Mouse (Mus musculus) frontal cortex, postnatal 10 days (tissue): Measurements from ENCODE around the gene Kctd3.

Experiments
- DNase-seq, 2 experiments: peaks; one replicate each; pipeline ENCODE4 v3.0.0; 2022; ENCODE audit warnings: low spot score in 2 of 2, mixed read lengths in 1 of 2

The Kctd3 gene

DNA sequence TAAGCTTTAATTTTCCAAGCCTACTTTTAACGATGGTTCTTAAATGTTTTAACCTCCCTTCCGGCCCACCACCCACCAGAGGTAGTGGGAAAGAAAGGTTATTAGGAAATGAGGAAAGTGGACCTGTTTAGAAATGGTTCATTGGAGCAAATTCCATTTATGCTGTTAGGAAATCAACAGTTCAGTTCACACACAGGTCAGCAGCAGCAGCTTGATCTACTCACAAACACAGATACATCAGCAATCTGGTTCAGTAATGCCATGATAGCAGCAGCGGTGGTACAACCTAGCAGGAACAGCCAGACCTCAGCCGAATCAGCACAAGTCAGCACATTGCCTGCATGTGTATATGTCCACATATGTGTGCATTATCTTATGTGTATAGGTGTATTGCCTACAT, 3.0 kb upstream of the Kctd3 start:
- no peak for DNase-seq

DNA sequence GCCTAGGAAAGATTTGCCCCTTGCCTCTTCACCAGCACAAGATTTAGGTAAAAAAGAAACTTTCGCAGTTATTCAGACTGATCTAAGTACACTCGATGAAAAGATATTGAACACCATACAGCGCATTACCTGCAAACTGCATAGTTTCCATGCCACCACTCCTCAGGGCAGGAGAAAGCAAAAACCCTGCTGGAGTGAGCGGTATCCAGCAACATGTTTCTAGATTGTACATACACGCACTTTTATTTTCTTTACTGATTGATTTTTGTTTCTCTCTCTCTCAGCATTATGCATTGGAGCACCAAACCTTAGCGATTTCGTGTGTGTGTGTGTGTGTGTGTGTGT, 311 bp upstream of the Kctd3 start:
- DNase-seq = no peak

DNA sequence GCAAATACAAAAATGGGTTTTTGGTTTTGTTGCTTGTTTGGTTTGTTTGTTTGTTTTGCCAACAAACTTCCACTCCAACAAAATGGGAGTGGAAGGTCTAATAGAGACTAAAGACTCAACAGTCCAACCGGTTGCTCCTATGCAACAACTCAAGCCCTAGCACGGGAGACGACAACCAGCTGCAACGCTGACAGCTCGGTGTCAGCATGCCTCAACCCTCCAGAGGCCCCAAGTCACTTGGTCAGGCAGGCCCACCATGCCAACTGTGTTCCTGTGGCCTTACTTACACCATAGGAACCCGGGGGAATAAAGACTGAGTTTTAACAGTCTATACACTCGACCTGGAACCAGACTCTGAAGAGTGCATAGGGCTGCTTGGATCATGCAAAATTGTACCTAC, 815 bp downstream of the Kctd3 start:
- no peak for DNase-seq

DNA sequence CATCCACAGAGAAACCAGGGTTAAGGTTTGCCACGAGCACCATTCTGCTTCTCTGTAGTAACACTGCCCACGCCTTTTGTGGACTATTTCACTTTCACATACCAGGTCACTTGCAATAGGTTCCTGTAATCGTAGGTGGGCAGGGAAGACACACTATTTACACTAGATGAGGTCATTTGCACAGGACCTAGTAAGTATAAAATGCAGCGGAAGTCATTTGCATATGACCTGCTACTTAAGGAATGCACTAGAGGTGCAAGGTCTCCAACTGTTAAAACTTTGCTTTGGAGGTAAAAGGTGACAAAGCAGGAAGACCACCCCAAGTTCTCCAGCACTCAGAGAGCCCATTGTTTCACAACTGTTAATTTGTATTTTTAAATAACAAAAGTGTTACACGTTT, 1.4 kb downstream of the Kctd3 start:
- DNase-seq = no peak

DNA sequence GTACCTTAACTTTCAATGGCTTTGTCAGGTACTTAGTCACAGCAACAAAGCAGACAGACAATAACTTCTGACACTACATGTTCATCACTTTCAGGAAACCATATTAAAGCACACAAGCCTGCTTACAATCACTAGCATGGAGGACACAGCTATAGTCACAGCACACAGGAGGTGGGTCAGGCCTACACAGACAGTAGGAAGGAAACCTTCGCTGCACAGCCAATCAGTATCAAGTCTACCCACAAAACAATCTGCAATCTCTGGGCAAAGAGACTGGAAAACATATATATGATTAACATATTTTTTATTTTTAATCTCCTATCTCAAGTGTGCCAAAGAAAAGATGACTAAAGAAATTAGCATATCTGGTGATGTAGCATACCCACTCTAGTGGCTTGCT, 2.9 kb downstream of the Kctd3 start:
- no peak for DNase-seq

DNA sequence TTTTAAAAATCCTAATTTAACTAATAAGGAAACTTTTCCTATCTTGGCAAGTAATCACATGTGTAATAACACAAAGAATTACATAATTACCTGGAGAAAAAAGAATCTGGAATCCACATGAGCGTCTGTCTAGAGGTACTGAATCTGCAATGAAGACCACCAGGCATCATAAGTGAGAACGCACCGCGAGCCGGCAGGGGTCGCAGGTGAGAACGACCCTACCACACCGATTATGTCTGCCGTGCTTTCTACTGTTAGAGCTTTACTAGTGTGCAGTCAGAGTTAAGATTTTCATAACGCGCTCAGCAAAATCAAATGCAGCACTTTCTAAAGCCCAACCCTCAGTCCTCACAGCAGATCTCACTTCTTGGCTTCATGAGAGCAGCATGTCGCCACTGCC, 5.8 kb downstream of the Kctd3 start:
- no peak for DNase-seq

DNA sequence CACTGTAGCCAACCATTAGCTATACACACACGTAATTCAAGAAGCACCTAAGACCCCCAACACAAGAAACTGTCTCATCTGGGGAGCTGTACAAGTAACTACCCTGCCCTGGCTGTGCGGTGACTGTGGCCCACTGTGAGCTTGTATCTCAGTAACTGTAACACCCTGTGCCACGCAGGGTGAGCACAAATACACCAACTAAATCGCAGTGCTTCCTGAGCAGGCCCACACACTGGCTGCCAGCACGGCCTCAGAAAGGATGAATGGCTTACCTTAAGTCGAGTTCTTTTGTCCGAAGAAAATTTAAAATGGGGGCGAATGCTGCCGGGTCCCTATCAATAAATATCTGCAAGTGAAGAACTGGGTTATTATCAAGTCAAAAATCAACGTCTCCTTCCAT, 7.7 kb downstream of the Kctd3 start:
- no peak for DNase-seq

DNA sequence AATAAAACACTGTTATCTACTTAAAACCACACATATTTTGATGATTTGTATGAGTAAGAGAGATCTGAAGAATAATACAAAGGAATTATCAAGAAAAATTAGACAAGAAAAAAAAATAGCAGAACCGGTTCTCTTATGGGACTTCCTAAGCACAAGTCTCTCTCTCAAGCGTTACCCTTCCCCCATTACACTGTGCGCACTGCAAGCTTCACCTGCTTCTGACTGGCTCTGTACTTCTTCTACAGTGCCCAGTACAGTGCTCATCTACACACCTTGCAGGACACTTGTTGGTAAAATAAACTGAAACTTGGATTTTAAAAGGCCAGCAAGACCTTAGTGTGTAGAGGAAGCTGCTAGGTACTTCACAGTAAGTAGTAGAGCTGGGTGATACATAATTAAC, 9.7 kb downstream of the Kctd3 start:
- DNase-seq = no peak

DNA sequence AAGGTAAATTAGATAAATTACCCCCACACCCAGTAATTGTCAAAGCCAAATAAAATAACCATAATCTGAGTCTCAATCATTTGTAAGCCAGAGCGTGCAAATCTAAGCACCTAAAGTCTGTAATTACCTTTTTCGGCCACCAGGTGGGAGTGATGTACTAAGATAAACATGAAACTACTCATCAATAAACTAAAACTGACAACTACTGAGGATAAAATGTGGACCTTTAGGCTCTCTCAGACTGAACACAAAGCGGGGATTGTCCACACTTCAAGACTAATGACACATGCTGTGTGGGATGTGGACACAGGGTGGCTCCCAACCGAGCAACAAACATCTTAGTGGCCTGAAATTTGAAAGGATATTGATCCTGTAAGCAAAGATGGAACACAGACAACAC, 14.4 kb downstream of the Kctd3 start:
- peak in 1 of 2 experiments; percentile 25 for DNase-seq

DNA sequence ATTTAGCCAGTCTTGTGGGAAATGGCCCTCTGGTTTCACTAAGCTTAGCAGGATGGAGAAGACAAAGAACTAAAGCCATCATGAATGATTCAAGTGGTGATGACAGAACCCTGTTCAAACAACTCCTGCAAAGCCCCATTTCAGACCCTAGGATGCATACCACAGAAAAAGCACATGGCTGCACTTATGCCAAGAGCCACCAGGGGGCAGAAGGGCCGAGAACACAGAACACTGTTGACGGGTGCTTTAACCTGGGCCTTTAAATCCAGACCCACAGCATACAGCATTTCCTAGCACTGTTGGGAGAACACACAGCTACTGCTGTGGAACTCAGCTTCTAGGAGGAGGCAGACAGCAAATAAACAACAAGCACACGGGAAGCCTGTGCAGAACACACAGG, 27.6 kb downstream of the Kctd3 start:
- DNase-seq = peak in 1 of 2 experiments; percentile 46

DNA sequence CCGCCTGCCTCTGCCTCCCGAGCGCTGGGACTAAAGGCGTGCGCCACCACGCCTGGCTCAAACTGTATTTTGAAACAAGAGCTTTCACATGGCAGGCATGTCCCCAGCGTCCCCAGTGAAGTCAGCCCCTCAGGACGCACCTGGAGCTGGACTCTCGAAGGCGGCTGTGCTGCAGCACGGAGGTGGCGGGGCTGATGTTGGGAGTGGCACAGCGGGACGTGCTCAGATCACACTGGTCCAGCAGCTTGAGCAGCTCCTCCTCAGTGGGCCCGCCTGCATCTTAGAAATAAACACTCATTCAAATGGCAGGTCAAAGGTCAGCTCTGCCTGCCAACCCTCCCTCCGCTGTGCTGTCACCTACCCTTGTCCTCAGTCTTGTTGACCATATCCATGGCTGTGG, 33.7 kb downstream of the Kctd3 start:
- no peak for DNase-seq

DNA sequence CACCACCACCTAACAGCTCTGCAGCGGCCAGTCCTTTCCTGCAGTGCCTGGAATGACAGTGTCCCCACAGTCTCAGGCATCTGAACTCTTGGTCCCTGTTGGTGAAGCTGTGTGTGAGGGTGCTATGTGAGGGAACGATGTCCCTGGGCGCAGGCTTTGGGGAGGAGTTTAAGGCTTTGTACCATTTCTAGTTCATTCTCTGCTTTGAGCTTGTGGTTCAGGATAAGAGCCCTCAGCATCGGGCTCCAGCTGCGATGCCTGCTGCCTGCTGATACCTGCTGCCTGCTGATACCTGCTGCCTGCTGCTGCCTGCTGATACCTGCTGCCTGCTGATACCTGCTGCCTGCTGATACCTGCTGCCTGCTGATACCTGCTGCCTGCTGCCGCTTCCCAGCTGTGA, 34.6 kb downstream of the Kctd3 start:
- no peak for DNase-seq

DNA sequence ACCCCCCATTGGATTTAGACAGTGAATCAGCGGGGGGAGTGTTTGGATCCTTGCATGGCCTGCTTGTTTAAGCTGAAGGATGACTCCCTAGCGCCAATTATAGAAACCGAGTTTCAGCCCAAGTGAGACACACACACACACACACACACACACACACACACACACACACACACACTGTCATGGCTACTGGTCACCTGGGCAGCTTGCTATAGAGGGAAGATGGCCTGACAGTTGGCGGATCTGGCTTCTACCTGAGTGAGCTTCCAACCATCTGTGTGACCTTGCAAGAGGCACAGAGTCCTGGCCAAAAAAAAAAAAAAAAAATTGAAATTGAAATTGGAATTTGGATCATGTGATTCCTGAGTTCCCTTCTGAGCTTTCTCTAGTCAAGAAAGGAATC, 55.1 kb downstream of the Kctd3 start:
- DNase-seq = no peak

DNA sequence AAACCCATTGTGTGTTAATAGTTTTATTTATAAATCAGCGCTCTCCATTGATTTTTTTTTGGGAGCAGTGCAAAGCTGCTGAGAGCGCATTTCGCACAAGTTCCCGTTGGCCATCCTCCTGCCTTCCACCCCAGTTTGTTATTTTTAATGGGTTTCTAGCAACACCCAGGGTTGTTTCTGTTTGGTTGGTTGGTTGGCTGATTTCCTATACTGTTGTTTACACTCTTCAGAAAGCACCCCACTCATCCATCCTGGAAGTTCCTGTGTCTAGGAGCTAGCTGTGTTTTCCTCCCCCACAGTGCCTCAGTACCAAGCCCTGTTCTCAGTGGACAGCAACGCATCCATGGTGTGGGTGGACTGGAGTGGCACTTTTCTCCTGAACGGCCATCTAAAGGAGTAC, 56.5 kb downstream of the Kctd3 start:
- no peak for DNase-seq

DNA sequence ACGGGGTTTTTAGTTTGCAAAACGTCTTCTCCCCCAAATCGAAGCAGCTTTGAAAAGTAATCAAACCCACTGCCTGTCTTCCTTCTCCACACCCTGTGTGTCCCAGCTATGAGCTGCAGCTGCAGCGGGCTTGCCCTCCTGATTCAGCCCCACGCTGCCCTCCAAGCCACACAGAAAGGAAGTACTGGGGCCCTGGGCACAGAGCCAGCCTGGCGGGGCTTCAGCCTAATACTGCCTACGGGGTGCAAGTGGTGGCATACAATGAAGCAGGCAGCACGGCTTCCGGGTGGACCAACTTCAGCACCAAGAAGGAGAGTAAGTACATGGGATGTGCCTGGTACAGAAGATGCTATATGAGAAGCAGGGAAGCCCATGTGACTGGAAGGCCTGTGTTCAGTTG, 59.4 kb downstream of the Kctd3 start:
- DNase-seq = peak in 1 of 2 experiments; percentile 34

DNA sequence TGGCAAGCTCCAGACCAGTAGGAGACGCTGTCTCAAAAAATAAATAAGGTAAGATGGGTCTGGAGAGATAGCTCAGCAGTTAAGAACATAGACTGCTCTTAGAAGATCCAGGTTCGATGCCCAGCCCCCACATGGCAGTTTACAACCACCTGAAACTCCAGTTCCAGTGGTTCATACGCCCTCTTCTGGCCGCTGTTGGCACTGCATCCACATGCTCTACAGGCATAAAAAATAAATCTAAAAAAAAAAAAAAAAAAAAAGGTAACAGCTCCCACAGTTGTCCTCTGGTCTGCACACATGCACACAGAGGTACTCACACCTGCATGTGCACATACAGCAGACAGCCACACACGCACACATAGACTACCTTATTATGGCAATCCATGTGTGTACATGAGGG, 59.8 kb downstream of the Kctd3 start:
- DNase-seq = no peak

DNA sequence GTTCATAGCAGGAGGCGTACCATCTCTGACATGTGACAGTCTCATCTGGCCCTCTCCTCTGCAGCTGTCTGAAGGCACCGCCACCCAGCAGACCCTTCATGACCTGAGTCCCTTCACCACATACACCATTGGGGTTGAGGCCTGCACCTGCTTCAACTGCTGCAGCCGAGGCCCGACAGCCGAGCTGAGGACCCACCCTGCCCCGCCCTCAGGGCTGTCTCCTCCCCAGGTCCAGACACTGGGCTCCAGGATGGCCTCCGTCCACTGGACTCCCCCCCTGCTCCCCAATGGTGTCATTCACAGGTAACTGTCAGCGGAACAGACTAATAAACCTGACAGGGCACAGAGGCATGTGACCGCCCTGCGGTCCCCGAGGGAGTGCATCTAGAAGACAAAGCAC, 60.8 kb downstream of the Kctd3 start:
- DNase-seq = no peak

DNA sequence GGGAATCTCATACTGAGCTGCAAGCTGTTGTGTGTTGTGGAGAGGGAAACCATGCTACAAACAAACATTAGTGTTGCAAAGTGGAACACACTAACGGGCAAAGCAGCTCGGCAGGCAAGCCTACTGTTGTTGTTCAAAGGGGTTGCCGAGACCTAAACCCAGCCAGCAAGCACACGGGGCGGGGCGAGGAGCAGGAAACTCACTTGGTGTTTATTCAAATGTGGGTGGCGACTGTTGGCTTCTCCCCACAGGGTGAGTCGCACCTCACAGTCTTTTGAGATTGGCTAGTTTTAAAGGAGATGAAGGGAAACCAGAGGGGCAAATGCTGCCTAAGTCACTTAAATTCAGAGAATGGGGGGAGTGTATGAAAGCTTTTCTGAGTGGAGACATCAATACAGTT, 62.3 kb downstream of the Kctd3 start:
- no peak for DNase-seq

DNA sequence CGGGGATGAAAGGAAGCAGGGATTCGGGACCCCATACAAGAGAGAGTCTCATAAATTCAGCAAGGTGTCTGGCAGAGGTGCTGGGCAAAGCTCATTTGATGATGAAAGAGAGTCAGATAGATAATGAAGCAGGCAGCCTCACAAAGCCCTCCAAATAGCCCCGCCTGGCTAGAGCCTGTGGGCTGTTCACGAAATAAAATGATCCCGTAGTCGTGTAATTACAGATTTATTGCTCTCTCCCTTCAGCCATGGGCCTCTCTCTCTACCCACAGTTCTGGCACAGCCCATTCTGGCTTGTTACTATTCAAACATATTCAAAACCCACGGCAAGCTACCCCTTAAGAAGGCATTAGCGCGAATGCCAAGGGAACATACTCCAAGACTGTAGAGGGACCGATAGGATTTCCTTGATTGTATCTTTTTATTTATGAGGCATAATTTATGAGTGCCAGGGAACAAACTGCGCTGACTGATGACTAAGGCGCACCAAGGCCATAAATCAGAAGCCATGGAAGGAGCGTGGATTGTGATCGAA, 70.3 kb downstream of the Kctd3 start:
- DNase-seq = no peak
